Mouse (Mus musculus): Measurements from ENCODE around the gene Stum. TPM values are rescaled to one million over a fixed set of nuclear protein-coding genes. Genes with fewer than 3 reads are reported as not detected.
"Not testable (repeated sequence)": the region's sequence is repeated elsewhere in the genome, so short reads cannot be mapped to it uniquely, and the experiment has no call there.

Gene Stum
- under 1 TPM; 0.50 to 0.53 TPM for total RNA-seq (2021)
- long read RNA-seq, experiment 1, result 0 reads
- long read RNA-seq, experiment 2, result 0 reads

GRCm38 (mm10) chr1:180483399-180484291, at the start of gene Stum:
Gene Stum, minus strand, starts transcription at chr1:180483504.
- peak; percentile 81 to 88 for DNase-seq

- no peak for DNase-seq
These were observed 49.4 kb upstream of the Stum start for GRCm38 (mm10) chr1:180532671-180533070.

- no peak for DNase-seq
These were observed 47.4 kb upstream of the Stum start for GRCm38 (mm10) chr1:180530457-180531263.

- DNase-seq, result no peak
These were observed 46.5 kb upstream of the Stum start for GRCm38 (mm10) chr1:180529847-180530246.

- DNase-seq, result no peak
These were observed 42.0 kb upstream of the Stum start for GRCm38 (mm10) chr1:180525301-180525700.

GRCm38 (mm10) chr1:180523320-180523719, 40.0 kb upstream of the Stum start:
- DNase-seq, result no peak

- DNase-seq, result no peak
These were observed 36.9 kb upstream of the Stum start for GRCm38 (mm10) chr1:180520190-180520589.

GRCm38 (mm10) chr1:180519520-180519919, 36.2 kb upstream of the Stum start:
- no peak for DNase-seq

- DNase-seq, result not testable (repeated sequence)
These were observed 35.6 kb upstream of the Stum start for GRCm38 (mm10) chr1:180518899-180519298.

GRCm38 (mm10) chr1:180518412-180518811, 35.1 kb upstream of the Stum start:
- no peak for DNase-seq

- DNase-seq, result no peak
These were observed 34.2 kb upstream of the Stum start for GRCm38 (mm10) chr1:180517390-180518054.

- DNase-seq, result no peak
These were observed 30.8 kb upstream of the Stum start for GRCm38 (mm10) chr1:180514077-180514476.

GRCm38 (mm10) chr1:180510879-180511278, 27.6 kb upstream of the Stum start:
- no peak for DNase-seq

GRCm38 (mm10) chr1:180510442-180510841, 27.1 kb upstream of the Stum start:
- DNase-seq, result no peak

GRCm38 (mm10) chr1:180508662-180509061, 25.4 kb upstream of the Stum start:
- no peak for DNase-seq

GRCm38 (mm10) chr1:180507291-180507791, 24.0 kb upstream of the Stum start:
- peak; percentile 64 to 68 for DNase-seq

- DNase-seq, result no peak
These were observed 23.0 kb upstream of the Stum start for GRCm38 (mm10) chr1:180506341-180506740.

- DNase-seq, result no peak
These were observed 21.6 kb upstream of the Stum start for GRCm38 (mm10) chr1:180504899-180505298.

- DNase-seq, result no peak
These were observed 20.2 kb upstream of the Stum start for GRCm38 (mm10) chr1:180503484-180503883.

- no peak for DNase-seq
These were observed 19.3 kb upstream of the Stum start for GRCm38 (mm10) chr1:180502566-180502965.

- no peak for DNase-seq
These were observed 17.3 kb upstream of the Stum start for GRCm38 (mm10) chr1:180500641-180501040.

- no peak for DNase-seq
These were observed 16.9 kb upstream of the Stum start for GRCm38 (mm10) chr1:180500218-180500617.
